Mouse (Mus musculus) embryonic fibroblast, embryonic 13.5 days (primary cell): ENCODE measurements around the gene Lhfpl1. TPM values are rescaled to one million over a fixed set of nuclear protein-coding genes. Genes with fewer than 3 reads are reported as not detected.
"Not testable (repeated sequence)": the region's sequence is repeated elsewhere in the genome, so short reads cannot be mapped to it uniquely, and the experiment has no call there.

Experiments
- H3K27ac ChIP-seq: 2 replicates; pipeline ENCODE4 v1.5.1; 2012; ENCODE audit warnings: low read length, control low read depth, inconsistent platforms; ENCODE audit not compliant: insufficient read depth
- H3K4me1 ChIP-seq: 2 replicates; pipeline ENCODE4 v1.6.1; 2011; ENCODE audit warnings: low read length; ENCODE audit not compliant: control insufficient read depth, insufficient read depth
- H3K4me3 ChIP-seq: 2 replicates; pipeline ENCODE4 v1.5.1; 2011; ENCODE audit warnings: mild to moderate bottlenecking, control low read depth, low read length; ENCODE audit not compliant: insufficient read depth
- CTCF ChIP-seq: IDR thresholded peaks from 2 replicates; pipeline ENCODE4 v1.5.1; 2011; ENCODE audit warnings: mild to moderate bottlenecking, control low read depth, low read length, moderate library complexity, borderline replicate concordance; ENCODE audit not compliant: insufficient read depth
- POLR2A ChIP-seq: IDR thresholded peaks from 2 replicates; pipeline ENCODE4 v1.6.1; 2011; ENCODE audit warnings: low read depth, mild to moderate bottlenecking, control low read depth, low read length, moderate library complexity
- polyA plus RNA-seq: library from polyadenylated mRNA; stranded (reverse); fragments of >200 nt; gene quantifications from 2 replicates; pipeline ENCODE4 v1.2.4, GENCODE M21; 2011; ENCODE audit warnings: low read depth; ENCODE audit not compliant: missing spikeins, insufficient read length

Gene Lhfpl1
- polyA plus RNA-seq, result 0.67 and 0.72 TPM in 2 replicates

- H3K27ac ChIP-seq, result no peak within 1 kb of the TSS; the same call in 1 of the 2 replicates
- no peak within 1 kb of the TSS for H3K4me3 ChIP-seq
- TF ChIP-seq CTCF (no peak), POLR2A (no peak)
- H3K4me1 ChIP-seq, result no peaks in the 10 kb centered on the region
These were observed at the start of gene Lhfpl1 for GRCm38 (mm10) chrX:145348377-145349203. Lhfpl1 (minus strand) TSS chrX:145349089.

GRCm38 (mm10) chrX:145371839-145372238 lies 22.9 kb upstream of the Lhfpl1 start:
- H3K4me1 ChIP-seq, result no peaks in the 10 kb centered on the region
- no peak overlapping the region for H3K27ac ChIP-seq
- TF ChIP-seq POLR2A (no peak), CTCF (no peak)
- H3K4me3 ChIP-seq, result no peak overlapping the region

- no peak overlapping the region for H3K27ac ChIP-seq
- no peaks in the 10 kb centered on the region for H3K4me1 ChIP-seq
- H3K4me3 ChIP-seq, result no peak overlapping the region
- TF ChIP-seq CTCF (no peak), POLR2A (no peak)
These were observed 13.6 kb upstream of the Lhfpl1 start for GRCm38 (mm10) chrX:145362527-145362926.

GRCm38 (mm10) chrX:145342402-145342801 lies 6.5 kb downstream of the Lhfpl1 start:
- H3K27ac ChIP-seq, result no peak overlapping the region
- TF ChIP-seq POLR2A (no peak), CTCF (no peak)
- H3K4me1 ChIP-seq, result no peaks in the 10 kb centered on the region
- no peak overlapping the region for H3K4me3 ChIP-seq

GRCm38 (mm10) chrX:145336141-145336540 lies 12.7 kb downstream of the Lhfpl1 start:
- TF ChIP-seq CTCF, result no peak
- H3K27ac ChIP-seq, result no peak overlapping the region
- no peaks in the 10 kb centered on the region for H3K4me1 ChIP-seq
- H3K4me3 ChIP-seq, result no peak overlapping the region

GRCm38 (mm10) chrX:145308555-145308954 lies 40.3 kb downstream of the Lhfpl1 start:
- H3K4me3 ChIP-seq, result no peak overlapping the region
- H3K4me1 ChIP-seq, result no peaks in the 10 kb centered on the region
- no peak overlapping the region for H3K27ac ChIP-seq
- peak; percentile 34; the same call in 1 of the 2 replicates for TF ChIP-seq CTCF
- TF ChIP-seq POLR2A, result no peak

GRCm38 (mm10) chrX:145307174-145307573 lies 41.7 kb downstream of the Lhfpl1 start:
- Histone ChIP-seq H3K27ac (no peak overlapping the region), H3K4me3 (no peak overlapping the region), H3K4me1 (no peaks in the 10 kb centered on the region)
- no peak for TF ChIP-seq POLR2A
- TF ChIP-seq CTCF, result no peak

GRCm38 (mm10) chrX:145300232-145300631 lies 48.7 kb downstream of the Lhfpl1 start:
- H3K4me3 ChIP-seq, H3K27ac ChIP-seq, H3K4me1 ChIP-seq: not testable (repeated sequence)

- no peak overlapping the region for H3K27ac ChIP-seq
- TF ChIP-seq POLR2A, result no peak
- TF ChIP-seq CTCF, result no peak
These were observed 76.7 kb downstream of the Lhfpl1 start for GRCm38 (mm10) chrX:145272209-145272608.

GRCm38 (mm10) chrX:145271768-145272167 lies 77.1 kb downstream of the Lhfpl1 start:
- H3K4me3 ChIP-seq, result no peak overlapping the region
- no peak overlapping the region for H3K27ac ChIP-seq
- H3K4me1 ChIP-seq, result no peaks in the 10 kb centered on the region
- TF ChIP-seq POLR2A (no peak), CTCF (no peak)

More at GRCm38 (mm10) chrX:145272209-145272608, 76.7 kb downstream of the Lhfpl1 start:
- H3K4me3 ChIP-seq, result no peak overlapping the region
- H3K4me1 ChIP-seq, result no peaks in the 10 kb centered on the region
